Mouse (Mus musculus) MEL (cell line): ENCODE measurements around the gene Lgsn.

ENCODE experiments used
- BHLHE40 ChIP-seq: IDR thresholded peaks from 2 replicates; pipeline ENCODE4 v1.6.1; 2012; ENCODE audit warnings: low read depth, mild to moderate bottlenecking, inconsistent platforms, low read length, improper control_type of control experiment, borderline replicate concordance
- CTCF ChIP-seq, 3 experiments: IDR thresholded peaks in 2 of 3; conservative IDR thresholded peaks in 1 of 3; 2 replicates each; pipeline ENCODE4 v1.5.1; 2011 to 2012; ENCODE audit warnings: low read length in 3 of 3, low read depth in 2 of 3, mild to moderate bottlenecking in 2 of 3, improper control_type of control experiment in 1 of 3, inconsistent platforms in 1 of 3, mixed read lengths in 1 of 3, moderate library complexity in 1 of 3; ENCODE audit not compliant: control insufficient read depth in 1 of 3, insufficient read depth in 1 of 3, poor library complexity in 1 of 3, severe bottlenecking in 1 of 3
- NRF1 ChIP-seq: IDR thresholded peaks from 2 replicates; pipeline ENCODE4 v1.6.1; 2014; ENCODE audit warnings: low read depth, mild to moderate bottlenecking, inconsistent platforms, low read length, improper control_type of control experiment, moderate library complexity; ENCODE audit not compliant: poor library complexity, insufficient read depth, severe bottlenecking
- POLR2A ChIP-seq, 2 experiments: IDR thresholded peaks; 2 replicates each; pipeline ENCODE4 v1.6.1; 2011 to 2012; ENCODE audit warnings: low read length in 2 of 2, mild to moderate bottlenecking in 2 of 2, control low read depth in 1 of 2, improper control_type of control experiment in 1 of 2, low read depth in 1 of 2, moderate library complexity in 1 of 2; ENCODE audit not compliant: control insufficient read depth in 1 of 2, insufficient read depth in 1 of 2, poor library complexity in 1 of 2
- ZNF384 ChIP-seq: IDR thresholded peaks from 2 replicates; pipeline ENCODE4 v1.6.1; 2012; ENCODE audit warnings: low read depth, mild to moderate bottlenecking, inconsistent platforms, low read length, improper control_type of control experiment

GRCm38 (mm10) chr1:31165326-31166121, 10.7 kb upstream of the Lgsn start:
- TF ChIP-seq CTCF (IDR thresholded peaks at IDR 0.05 in 2 of 3, conservative IDR thresholded peaks at IDR 0.05 in 1 of 3; ENCODE audit: control insufficient read depth in 1 of 3, insufficient read depth in 1 of 3, low read depth in 2 of 3, low read length in 3 of 3, poor library complexity in 1 of 3, severe bottlenecking in 1 of 3) = no peak
- TF ChIP-seq NRF1 = no peak
- TF ChIP-seq BHLHE40 = no peak
- TF ChIP-seq ZNF384 = no peak
- TF ChIP-seq POLR2A (IDR thresholded peaks at IDR 0.05; ENCODE audit: control insufficient read depth in 1 of 2, insufficient read depth in 1 of 2, low read depth in 1 of 2, low read length in 2 of 2, poor library complexity in 1 of 2) = no peak
